Mouse (Mus musculus) heart, adult 9 months (tissue): ENCODE data around the gene Ppp3cb.
A peak's percentile ranks its signal among the peaks of the same experiment; 100 is the strongest.

Source experiments
- DNase-seq, 2 experiments: peaks; one replicate each; pipeline ENCODE4 v3.0.0; 2022; ENCODE audit warnings: low spot score in 2 of 2

Ppp3cb gene

DNA sequence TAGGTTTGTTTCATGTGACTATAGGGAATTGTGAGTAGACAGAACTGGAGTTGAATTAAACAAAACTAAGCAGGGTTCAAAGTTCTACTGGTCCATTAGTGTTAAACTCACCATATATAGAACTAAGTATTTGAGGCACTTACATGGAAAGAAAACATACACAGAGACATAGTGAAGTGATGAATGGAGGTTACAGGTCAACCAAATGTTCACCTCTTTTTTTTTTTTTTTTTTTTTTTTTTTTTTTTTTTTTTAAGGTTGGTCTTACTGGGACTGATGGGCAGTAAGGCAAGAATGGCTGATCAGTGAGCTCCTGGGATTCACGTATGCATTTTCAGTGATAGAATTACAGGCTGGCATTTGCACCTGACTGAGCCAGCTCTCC is 66.2 kb downstream of the Ppp3cb start:
- DNase-seq, result no peak

DNA sequence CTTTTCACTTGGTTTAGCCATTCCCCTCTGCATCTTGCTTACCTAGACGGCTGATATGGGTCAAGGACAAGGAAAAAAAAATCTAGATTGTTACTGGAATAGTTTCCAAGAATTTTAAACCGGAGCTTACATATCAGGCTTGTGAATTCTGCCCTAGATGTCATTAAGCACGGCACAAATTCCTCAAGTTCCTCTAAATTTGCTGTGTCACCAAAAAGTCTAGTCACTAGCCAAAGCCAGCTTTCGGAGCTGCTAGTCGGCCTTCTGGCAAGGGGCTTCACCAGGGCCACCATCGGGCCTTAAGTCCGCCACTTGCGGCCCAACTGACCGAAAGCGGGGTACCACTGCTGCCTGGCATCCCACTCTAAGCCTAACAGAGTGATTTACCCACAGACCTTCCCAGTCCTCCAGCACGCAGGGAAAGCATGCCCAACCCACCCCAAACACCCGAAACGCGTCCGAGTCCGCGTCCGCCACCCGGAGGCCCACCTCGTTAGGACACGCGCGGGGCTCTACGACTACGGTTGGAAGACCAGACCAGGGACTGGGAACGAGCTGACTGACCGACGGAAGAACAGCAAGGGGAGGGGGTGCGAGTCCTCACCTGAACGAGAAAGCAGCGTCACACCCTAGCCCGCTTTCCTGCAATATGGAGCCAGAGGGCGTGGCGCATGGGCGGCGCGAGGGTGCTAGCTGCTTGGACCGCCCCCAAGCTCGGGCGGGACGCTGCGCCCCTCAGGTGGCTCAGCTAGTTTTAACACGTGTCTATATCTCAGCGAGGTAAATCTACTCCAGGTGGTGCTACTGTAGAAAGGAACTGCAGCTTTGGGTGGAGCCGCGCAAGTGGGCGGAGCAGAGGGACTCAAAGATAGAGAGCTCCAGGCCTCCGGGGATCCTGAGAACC is 66.8 kb downstream of the Ppp3cb start, which contains the start of gene Anxa7:
Gene Anxa7, minus strand, starts transcription at position 843 of the 904 bp plus-strand sequence.
- DNase-seq, result peak; percentile 78 to 83

DNA sequence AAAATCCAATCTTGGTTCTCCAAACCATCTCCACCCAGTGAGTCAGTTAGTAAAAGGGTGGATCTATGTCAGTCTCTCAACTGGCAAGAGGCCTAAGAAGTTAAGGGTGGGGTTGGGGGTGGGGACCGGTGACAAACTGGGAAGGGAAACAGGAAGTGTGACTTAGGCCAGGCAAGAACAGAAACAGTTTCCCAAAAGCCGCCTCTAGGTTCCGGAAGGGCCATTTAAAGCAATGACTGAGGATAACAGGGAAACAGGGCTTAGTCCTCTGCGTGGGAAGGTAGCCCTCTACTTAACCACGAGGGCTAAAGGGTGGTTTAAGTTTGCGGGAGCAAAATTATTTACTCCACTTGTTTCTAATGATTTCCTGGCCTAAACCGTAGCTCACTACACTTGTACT is 67.6 kb downstream of the Ppp3cb start:
- DNase-seq, result peak; percentile 77 to 87

DNA sequence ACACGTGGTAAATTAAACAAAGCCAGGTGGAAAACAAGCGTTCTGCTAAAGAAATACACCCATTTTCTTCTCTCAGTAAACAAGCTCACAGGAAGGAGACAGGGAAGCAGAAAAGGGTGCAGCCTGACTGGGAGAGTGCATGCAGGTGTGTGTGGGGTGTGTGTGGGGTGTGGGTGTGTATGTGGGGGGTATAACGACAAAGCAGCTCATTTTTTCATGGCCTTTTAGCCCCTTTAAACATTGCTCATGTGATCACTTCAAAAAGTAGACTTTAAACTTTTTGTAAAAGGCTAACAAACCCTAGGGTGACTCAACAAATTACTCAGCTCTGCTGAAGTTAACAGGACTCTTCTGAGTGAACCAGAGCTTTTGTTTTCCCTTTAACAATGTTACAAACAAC is 68.0 kb downstream of the Ppp3cb start:
- DNase-seq, result no peak

DNA sequence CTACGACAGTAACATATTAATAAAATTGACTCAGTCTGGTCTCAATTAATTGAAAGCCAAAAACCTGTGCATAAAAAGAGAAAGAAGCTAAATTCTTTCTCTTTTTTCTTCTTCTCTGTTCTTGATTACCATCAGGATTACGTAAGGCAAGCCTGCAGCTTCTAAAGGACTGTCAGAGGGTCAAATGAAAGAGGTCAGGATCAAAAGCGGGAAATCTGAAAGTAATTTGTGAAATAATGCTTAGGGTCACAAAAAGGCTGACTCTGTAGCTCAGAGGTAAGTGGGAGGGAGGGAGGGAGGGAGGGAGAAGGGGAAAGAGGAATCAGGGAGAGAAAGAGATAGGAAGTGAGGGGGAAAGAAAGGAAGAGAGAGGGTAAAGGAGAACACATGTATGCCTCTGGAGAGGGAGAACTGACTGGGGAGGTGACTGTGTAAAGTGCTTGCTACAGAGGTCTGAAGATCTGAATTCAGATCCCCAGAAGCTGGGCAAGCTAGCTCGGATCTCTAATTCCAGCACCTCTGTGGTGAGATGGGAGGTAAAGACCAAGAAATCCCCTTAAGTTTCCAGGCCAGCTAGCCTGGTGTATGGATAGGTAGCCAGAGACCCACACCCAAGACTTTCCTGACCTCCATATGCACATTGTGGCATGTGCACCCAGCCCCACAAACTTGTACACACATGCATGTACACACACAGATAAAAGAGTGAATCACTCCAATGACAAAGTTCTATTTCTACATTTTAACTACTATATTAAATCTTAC is 68.9 kb downstream of the Ppp3cb start:
- DNase-seq, result no peak

DNA sequence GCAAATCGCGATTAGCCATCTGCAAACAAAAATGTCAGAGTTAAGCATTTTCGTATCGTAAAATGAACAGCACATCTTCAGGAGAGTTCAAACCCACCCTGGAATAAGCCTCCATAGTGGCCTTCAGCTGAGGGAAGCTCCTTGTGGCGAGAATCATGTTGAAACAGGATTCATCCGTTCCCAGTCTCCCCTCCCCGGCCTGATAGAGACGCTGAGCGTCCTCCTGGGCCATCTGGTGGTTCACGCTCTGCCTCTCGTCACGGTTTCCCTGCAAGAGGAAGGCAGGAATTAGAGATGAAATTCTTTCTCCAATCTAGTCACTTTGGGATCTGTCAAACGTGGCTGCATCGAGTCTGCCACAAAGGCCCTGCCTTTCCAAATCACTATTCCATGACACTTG is 86.2 kb downstream of the Ppp3cb start:
- no peak for DNase-seq

DNA sequence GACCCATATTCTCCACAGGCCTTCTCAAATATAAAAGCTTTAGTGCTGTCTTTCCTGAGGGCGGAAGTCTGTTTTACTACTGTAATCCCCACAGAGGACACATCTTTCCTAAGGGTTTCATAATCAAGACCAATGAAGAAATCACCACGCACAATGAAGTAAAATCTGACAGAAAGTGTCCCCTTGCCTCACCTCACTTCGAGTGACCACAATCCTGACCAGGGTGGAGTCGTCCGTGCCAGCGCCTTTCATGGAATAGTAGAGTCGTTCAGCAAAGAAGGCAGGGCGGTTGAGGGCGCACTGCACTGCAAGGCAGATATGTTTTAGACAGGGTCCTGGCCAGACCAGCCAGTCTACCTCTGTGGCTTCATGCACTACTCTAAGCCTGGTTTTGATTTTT is 88.0 kb downstream of the Ppp3cb start:
- no peak for DNase-seq

DNA sequence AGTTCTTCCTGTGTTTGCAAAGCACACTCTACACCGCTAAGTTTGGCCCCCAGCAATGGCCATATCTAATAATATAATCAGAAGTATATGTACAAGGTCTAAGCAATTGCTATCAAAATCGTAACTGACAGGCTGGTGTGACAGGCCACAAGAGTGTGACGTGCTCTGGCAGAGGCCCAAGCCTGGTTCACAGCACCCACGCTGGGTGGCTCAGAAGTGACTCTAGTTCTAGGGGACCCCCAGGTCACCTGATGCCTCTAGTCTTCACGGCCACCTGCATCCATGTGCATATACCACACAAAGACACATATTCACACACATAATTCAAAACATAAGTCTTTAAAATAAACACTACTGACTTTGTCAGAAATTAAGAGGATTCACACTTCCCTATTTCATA is 93.4 kb downstream of the Ppp3cb start:
- DNase-seq, result no peak

DNA sequence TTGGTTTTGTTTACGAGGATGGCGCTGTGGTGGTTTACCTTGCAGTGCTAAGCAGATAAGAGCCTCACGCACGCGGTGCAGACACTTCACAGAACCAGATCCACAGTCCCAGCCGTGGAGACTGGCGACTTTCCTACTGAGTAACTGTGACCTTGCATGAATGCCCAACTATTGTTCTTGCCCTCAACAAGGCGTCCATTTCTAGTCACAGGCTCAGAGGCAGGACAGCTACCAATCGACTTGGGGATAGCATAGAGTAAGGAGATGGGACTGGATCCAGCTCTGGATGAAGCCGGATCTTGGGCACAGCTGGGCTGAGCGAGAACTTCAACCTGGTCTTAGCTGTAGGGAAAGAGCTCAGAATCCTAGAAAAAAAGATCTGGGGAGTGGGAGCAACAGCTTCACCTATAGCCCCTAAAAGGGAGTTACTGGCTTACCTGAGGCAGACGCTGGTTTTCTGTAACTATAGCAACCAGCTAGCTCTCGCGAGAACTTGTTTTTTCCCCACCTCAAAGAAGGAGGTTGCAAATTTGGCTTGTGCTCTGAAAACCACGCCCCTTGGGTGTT is 94.5 kb downstream of the Ppp3cb start, which contains the start of gene Cfap70:
Gene Cfap70, minus strand, starts transcription at position 462 of the 567 bp plus-strand sequence.
- DNase-seq, result peak; percentile 17 to 36

DNA sequence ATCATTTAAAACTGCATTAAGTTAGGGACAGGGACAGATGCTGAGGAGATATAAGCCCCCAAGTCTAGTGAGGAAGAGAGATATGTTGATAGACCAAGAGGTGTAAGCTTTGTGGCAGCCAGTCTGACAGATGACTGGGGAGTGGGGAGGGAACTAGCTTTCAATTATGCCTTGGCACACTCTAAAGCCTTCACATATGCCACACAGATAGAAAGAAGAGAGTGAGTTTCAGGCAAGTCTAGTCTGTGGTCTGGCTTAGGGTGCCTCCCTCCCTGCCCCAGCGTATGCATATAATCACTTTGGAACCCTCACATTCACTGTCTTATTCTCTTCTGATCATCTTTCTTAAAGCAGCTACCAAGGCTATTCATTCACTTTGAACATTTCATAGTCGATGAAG is 95.1 kb downstream of the Ppp3cb start:
- no peak for DNase-seq
